Mouse (Mus musculus): Measurements from ENCODE around the gene Cd7.

DNA sequence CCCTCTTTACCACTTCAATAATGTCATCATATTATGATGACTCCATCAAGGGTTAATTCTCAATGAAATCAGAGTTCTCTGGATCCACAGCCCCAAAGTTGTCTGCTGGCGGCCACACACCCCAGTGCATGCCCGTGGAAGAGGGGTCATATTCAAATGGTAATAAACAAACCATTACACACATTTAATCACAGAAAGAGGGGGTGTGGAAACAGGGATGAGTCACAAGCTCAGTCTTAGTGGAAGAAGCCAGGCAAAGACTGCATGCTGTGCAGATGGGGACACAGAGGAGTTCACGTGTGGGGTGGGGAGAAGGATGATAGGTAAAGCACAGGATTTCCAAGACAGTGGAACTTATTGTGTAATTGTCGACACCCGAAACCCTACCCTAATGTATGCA lies 34.9 kb downstream of the Cd7 start:
- TF ChIP-seq POLR2A (IDR thresholded peaks at IDR 0.05; ENCODE audit: control insufficient read depth in 1 of 2, insufficient read depth in 1 of 2, low read depth in 1 of 2, low read length in 2 of 2, poor library complexity in 1 of 2) (no peak), SMC3 (IDR thresholded peaks at IDR 0.05; ENCODE audit: low read depth, low read length) (no peak), USF1 (IDR thresholded peaks at IDR 0.05; ENCODE audit: low read depth, low read length) (no peak), BHLHE40 (IDR thresholded peaks at IDR 0.05; ENCODE audit: borderline replicate concordance, low read depth, low read length) (no peak), CHD2 (IDR thresholded peaks at IDR 0.05; ENCODE audit: low read length) (no peak), SIN3A (IDR thresholded peaks at IDR 0.05; ENCODE audit: low read length) (no peak), CTCF (IDR thresholded peaks at IDR 0.05 in 2 of 3, conservative IDR thresholded peaks at IDR 0.05 in 1 of 3; ENCODE audit: control insufficient read depth in 1 of 3, insufficient read depth in 1 of 3, low read depth in 2 of 3, low read length in 3 of 3, poor library complexity in 1 of 3, severe bottlenecking in 1 of 3) (no peak), KAT2A (conservative IDR thresholded peaks at IDR 0.05; ENCODE audit: low read depth, low read length) (no peak), ZNF384 (IDR thresholded peaks at IDR 0.05; ENCODE audit: low read depth, low read length) (no peak), UBTF (IDR thresholded peaks at IDR 0.05; ENCODE audit: borderline replicate concordance, insufficient read depth, low read depth, low read length) (no peak), TCF12 (IDR thresholded peaks at IDR 0.05; ENCODE audit: low read depth, low read length) (no peak)

All from MEL (cell line).